Mouse (Mus musculus) urinary bladder, postnatal 25 days (tissue): ENCODE results near the gene Nudt21.

Experiments used
- DNase-seq: peaks from one replicate; pipeline ENCODE4 v3.0.0; 2022; ENCODE audit warnings: low spot score

Gene Nudt21

DNA sequence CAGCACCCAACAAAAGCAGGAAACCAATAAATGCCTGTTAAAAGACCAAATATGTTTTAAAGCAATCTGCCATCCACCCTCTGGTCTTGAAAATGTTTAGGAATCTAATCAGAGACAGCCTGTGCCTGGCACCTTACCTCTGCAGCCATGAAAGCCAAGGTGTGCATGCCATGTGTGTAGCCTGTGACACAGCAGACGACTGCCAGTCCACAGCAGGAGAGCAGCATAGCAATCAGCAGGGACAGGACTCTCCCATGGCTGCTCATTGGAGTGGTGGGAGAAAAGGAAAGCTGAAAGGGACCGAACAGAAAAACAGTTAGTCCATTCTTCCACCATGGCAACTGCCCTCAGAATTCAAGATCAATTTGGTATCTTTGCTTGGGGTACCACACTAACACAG, 37.9 kb downstream of the Nudt21 start:
- DNase-seq = no peak

DNA sequence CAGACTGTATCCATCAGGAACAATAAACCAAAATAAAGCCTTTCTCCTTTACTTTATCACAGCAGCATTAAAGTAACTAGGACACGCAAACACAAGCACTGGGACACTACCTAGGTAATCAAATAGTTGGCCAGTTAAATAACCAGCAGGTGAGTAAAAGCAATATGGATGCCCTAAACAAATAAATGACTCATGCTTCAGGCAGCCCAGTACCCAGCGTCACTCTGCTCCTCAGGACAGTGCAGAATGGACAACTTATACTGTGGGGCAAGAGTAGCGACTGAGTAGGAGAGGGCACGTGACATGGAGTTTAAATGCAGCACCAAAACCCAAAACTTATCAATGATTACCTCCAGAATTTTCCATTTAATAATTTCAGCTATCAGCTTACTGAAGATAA, 47.1 kb downstream of the Nudt21 start:
- no peak for DNase-seq

DNA sequence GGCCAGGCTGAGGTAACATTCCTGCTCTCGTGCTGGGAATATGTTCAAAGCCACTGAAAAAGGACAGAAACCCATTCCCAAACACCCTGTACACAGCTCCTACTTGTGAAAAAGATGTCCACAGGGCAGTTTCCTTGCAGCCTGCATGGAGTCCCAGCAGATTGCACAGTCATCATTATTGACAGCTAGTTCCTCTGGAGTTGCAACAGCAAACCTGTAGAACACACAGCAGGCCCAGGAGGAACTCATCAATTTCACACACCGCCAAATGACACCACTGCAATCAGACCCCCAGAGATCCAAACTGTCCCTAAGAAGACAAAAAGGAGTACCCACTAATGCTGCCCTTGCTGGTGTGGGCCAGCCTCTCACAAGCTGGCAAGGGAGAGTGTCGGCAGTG, 52.1 kb downstream of the Nudt21 start:
- DNase-seq = no peak

DNA sequence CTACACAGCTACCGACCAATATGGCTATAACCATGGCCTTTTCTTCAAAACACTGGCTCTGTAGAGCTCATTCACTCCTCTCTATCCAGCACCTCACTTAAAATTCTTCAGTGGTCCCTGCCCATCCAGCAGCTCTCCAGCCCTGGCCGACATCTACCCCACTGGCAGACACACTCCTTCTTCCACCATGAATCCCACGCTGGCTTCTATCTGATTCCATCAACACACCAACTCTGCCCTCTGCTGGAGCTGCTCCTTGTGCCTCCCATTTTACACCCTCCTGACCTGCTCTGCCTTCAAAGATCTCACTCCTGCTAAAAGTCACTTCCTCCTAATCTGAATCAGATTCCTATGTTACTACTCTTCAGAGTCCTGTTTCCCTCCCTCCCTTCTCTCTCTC, 53.0 kb downstream of the Nudt21 start:
- no peak for DNase-seq

DNA sequence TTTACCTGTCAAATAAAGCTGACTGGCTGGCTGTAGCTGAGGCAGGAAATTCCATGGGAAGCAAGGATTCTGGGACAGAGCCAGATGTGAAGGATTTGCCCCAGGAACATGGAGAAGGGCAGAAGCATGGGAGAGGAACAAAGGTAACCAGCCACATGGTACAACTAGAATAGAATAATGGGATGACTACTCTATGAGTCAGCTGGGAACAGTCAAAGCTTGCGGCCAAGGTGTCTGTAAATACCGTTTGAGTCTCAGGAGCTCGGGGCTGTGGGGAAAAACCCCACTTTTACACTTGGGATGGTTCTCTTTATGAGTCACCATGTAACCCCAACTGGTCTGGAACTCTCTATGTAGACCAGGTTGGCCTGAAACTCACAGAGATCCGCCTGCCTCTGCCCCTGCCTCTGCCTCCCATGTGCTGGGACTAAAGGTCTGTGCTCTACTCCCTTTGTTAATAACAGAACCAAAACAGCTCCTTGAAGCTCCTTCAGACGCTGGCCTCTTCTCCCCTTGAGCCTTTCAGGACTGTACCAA, 55.1 kb downstream of the Nudt21 start:
- no peak for DNase-seq

DNA sequence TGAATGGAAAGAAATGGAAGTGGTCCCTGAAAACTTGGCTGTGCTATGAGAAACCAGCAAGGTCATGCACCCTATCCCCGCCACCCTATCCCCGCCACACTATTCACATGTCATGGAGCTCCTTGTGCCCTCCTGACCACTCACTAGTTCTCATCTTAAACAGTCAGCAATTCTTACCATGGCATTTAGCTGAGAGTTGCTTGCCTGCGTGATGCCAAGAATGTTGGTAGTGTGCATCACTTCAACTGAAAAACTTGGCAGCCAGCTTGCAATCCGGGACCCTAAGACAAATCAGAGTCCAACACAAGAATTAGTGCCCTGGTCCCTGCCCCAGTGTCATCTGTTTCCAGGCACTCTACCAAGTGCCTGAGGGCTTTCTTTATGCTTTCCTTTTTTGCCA, 56.7 kb downstream of the Nudt21 start:
- no peak for DNase-seq

DNA sequence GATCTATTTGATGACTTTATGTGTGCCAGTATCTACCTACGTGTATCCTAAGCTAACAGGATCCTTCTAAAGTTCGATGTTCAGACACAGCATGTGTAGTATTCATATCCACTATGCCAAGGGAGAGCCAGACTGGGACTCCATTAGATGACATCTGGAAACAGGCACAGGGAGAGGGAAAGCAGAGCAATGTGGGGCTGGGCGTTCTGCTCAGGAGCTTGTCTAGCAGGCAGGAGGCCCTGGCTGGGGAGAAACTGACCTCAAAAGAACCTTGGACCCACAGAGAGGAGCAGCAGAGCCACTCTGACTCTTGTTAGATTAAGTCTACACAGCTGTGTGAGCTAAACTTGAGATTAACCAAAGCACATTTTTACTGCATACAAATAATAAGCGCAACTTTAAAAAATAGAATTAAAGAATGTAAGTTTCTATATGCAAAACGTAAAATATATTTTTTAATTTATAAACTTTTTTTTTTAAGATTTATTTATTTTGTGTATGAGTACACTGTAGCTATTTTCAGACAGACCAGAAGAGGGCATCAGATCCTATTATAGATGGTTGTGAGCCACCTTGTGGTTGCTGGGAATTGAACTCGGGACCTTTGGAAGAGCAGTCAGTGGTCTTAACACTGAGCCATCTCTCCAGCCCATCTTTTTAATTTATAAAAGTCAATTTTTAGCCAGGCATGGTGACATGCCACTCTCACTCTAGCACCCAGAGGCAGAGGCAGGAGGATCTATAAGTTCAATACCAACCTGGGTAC, 60.2 kb downstream of the Nudt21 start:
- no peak for DNase-seq

DNA sequence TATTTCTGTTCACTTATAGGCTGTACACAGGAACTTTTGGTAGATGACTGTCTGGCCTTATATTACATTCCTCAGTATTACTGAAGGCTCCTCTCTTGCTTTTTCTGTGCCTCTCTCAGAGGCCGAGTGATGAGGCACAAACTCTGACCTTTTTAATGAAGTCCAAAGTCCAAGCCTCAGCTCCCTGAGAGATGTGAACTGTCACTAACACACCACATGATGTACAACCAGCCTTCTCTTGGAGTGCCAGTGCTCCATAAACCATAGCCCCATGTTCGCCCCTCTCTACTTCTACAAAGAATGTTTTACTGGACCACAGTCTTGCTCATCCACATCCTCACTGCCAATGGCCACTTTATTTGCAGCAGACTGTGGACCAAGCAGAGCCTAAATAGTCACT, 61.5 kb downstream of the Nudt21 start:
- no peak for DNase-seq

DNA sequence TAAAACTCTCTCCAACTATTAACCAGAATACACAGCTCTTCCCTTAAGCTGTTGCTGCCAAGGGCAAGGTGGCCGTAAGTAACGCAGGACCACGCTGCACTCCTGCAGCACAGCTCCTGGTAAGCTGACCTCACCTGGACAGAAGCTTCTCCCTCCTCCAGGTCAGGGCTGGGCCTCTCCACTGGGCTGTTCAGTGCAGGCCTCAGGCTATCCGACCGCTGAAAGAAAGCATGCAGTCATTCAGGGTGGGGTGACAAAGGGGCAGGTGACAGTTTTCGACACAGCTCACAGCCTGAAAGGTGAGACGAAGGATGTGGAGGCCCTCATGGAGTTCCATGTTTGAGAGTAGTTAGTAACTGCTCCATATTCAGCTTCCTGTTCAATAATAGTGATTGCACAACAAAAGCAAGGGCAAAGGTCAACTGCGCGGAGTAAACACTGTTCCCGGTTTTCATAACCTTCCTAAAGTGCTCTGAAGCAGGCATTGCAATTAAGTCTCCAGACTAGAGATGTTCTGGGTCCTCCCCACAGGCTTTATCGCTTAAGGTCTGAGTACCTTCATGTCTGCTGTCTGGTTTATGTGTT, 62.1 kb downstream of the Nudt21 start:
- no peak for DNase-seq

DNA sequence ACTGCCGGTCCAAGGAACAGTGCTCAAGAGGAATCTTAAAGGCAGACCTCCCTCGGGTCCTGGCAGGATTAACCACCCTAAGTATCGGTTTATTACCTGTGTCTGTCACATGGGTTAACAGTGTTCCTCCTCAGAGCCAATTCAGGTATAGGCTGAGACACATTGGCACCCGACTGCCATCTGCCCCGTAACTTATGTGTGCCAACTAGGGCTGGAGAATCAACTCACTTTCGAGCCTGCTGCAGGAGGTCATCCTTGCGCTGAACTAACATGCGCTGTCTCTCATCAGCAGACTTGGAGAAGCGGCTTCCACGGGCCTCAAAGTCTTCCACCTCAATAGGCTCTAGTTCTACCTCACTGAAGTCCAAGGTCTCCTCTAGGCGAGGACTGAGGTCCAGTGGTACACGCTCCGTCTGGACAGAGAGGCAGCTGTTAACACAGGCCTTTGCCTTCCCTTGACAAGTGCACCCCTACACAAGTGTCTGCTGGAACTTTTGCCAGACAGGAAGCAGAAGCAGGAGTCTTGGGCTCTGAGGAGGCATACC, 62.9 kb downstream of the Nudt21 start:
- DNase-seq = no peak

DNA sequence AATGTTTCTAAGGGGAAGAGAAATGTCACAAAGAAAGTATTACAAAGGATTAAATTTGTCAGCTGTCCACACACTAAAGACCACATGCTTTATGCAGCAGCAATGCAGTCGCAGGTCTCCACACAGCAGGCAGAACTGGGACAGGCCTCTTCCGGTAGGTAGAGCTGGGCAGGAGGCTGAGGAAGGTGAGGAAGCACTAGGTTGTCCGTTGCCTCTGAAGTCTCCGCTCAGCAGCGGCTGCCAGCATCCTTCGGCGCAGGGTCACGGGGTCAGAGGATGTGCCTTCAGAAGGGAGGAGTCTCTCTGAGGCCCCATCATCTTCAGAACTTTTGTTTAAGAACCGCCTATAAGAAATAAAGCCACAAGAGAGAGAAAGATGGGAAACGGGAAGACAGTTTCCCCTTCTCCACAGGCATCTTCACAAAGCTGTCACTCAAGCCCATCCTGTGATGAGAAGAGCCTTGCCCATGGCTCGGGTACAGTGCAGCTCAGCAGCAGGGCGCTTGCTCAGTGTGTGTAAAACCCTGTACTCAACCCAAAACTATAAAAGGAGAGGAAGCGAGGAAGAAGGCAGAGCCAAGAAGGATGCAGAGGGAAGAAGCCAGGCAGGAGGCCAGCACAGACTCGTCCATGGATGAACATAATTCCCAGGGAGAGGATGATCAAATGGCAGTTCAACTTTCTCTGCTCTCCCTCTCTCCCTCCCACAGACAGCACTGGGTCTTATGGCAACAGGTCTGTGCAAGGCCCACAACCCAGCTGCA, 63.7 kb downstream of the Nudt21 start:
- DNase-seq = no peak

DNA sequence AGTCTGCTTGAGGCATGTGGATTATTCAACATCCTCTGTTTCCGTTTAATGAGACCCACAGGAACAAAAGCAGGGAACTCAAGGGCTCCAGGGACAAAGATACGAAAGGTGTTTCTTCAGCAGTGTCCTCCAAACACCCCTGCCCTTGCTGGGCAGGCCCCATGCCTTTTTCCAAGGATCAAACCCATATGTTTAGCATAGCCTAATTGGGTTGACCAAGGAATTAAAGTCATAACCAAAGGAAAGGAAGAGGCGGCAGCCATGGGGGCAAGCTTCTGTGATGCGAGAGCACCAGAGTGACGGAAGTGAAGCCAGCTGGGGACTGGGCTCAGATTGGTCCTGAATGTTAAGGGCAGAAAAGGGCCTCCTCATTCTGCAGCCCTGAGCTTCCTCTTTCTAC, 64.6 kb downstream of the Nudt21 start:
- DNase-seq = no peak

DNA sequence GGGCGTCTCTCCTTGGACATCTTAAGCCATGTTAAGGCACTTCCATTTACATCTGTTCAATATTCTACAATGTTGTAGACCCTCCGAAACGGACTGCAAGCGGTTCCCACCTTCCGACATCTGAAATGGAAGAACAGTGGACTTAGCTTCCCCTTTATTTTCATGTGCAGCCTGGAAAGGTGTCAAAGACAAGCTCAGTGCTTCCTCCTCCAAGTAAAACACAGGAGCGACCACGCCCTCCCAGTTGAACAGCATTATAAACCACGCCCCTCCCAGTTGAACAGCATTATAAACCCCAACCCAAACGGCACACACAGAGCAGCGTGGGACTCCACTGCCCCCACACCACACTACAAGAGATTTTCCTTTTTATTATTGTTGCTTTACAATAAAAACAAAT, 65.4 kb downstream of the Nudt21 start:
- DNase-seq = no peak

DNA sequence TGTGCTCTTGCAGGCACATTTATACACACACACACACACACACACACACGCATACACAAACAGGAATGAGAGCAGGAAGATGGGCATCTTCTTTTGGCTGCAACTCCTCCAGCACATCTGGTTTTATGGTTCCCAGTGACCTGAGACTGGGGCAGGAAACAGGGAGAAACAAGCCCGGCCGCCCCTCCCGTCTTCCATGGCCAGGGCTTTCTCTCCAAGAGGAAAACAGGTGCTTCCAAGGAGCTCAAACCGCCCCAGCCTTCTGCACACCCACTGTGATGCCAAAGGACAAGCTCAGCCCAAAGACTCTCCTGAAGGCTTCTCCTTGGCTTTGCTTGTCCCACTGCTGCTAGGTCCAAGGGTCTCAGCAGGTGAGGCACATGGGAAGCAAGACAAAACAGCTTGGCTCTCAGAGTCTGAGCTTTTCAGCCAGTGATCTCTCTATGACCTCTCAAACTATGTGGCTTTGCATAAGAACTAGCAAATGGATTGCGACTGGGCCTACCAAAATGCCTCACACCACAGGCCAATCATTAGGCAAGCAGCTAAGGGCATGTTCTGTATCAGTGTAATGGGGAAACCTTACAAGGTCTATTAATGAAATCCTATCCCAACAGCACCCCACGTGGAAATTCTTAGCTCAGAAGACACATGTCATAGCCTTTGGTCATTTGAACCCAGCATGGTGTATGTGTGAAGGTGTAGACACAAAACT, 67.0 kb downstream of the Nudt21 start:
- no peak for DNase-seq

DNA sequence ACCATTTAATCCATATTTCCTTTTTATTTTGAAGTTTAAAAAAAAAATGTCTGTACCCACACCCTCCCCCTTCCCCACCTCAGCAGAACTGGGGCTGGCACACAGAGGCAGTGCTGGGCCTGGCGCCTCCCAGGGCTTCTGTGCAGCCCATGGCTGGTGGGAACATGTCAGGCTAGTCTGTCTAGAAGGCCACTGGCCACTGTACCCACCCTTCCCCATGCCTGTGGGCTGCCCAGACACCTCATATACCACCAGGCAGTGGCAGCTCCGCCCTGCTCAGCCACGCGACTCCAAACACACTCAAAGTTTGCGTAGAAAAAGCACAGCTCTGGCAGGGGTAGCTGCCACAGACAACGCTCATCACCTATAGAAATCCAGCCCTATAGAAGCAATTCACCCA, 68.5 kb downstream of the Nudt21 start:
- DNase-seq = no peak
